Mouse (Mus musculus) lung, postnatal 0 days (tissue): ENCODE data around the gene Zfp180.

ENCODE experiments used
- CTCF ChIP-seq: IDR thresholded peaks from 2 replicates; pipeline ENCODE4 v1.5.1; 2016; ENCODE audit warnings: antibody characterized with exemption, mild to moderate bottlenecking
- EP300 ChIP-seq: IDR thresholded peaks from 2 replicates; pipeline ENCODE4 v1.6.1; 2016; ENCODE audit warnings: antibody characterized with exemption, mild to moderate bottlenecking, control low read depth

GRCm38 (mm10) chr7:24110839-24111238 lies 29.1 kb downstream of the Zfp180 start:
- TF ChIP-seq CTCF (no peak), EP300 (no peak)
